Mouse (Mus musculus): Measurements from ENCODE around the gene Il2rb. TPM values are rescaled to one million over a fixed set of nuclear protein-coding genes. Genes with fewer than 3 reads are reported as not detected.
A peak's percentile ranks its signal among the peaks of the same experiment; 100 is the strongest.

Gene Il2rb
- polyA plus RNA-seq, 1 experiment from 2014 or later = 1.1 TPM

- H3K27me3 ChIP-seq (ENCODE audit: control insufficient read depth, insufficient read depth, low read depth, low read length) = peaks cover 21% of the 10 kb centered on the region
- H3K9me3 ChIP-seq (replicated peaks; ENCODE audit: control insufficient read depth, low read length) = no peaks in the 10 kb centered on the region
- peaks cover 5% of the 10 kb centered on the region; the same call in 1 of the 2 replicates for H3K4me1 ChIP-seq (ENCODE audit: control insufficient read depth, low read depth, low read length)
- ATAC-seq (ENCODE audit: low read depth) = no peak
- H3K36me3 ChIP-seq (ENCODE audit: control insufficient read depth, insufficient read depth) = no peaks in the 10 kb centered on the region
- no peak overlapping the region for H3K27ac ChIP-seq (ENCODE audit: low read length)
- WGBS (ENCODE audit: insufficient replicate concordance) = 46% methylated on average over 4 of the region's 4 CpGs
- H3K9ac ChIP-seq (ENCODE audit: low read depth, low read length) = no peak overlapping the region
- H3K4me3 ChIP-seq (ENCODE audit: low read depth, low read length) = no peak overlapping the region
- H3K4me2 ChIP-seq (ENCODE audit: low read depth, low read length) = no peak overlapping the region
These were observed 57.1 kb downstream of the Il2rb start for GRCm38 (mm10) chr15:78438018-78438394.

- H3K4me2 ChIP-seq (ENCODE audit: low read depth, low read length) = peak overlapping the region; percentile 13; the same call in 1 of the 2 replicates
- H3K9ac ChIP-seq (ENCODE audit: low read depth, low read length) = no peak overlapping the region
- no peak overlapping the region for H3K4me3 ChIP-seq (ENCODE audit: low read depth, low read length)
- ATAC-seq (ENCODE audit: low read depth) = 0 out of 2 replicates have a peak, but pooled peaks have one; percentile 6
- H3K27ac ChIP-seq (ENCODE audit: low read length) = no peak overlapping the region
- H3K9me3 ChIP-seq (replicated peaks; ENCODE audit: control insufficient read depth, low read length) = no peaks in the 10 kb centered on the region
- peaks cover 21% of the 10 kb centered on the region for H3K27me3 ChIP-seq (ENCODE audit: control insufficient read depth, insufficient read depth, low read depth, low read length)
- no peaks in the 10 kb centered on the region for H3K36me3 ChIP-seq (ENCODE audit: control insufficient read depth, insufficient read depth)
- H3K4me1 ChIP-seq (ENCODE audit: control insufficient read depth, low read depth, low read length) = peaks cover 5% of the 10 kb centered on the region; the same call in 1 of the 2 replicates
- WGBS (ENCODE audit: insufficient replicate concordance) = 38% methylated on average over 23 of the region's 23 CpGs
These were observed 57.6 kb downstream of the Il2rb start for GRCm38 (mm10) chr15:78437237-78438017.

GRCm38 (mm10) chr15:78436380-78437192 lies 58.5 kb downstream of the Il2rb start:
- WGBS (ENCODE audit: insufficient replicate concordance) = 20% methylated on average over 28 of the region's 32 CpGs
- Histone ChIP-seq H3K36me3 (ENCODE audit: control insufficient read depth, insufficient read depth) (no peaks in the 10 kb centered on the region), H3K27ac (ENCODE audit: low read length) (no peak overlapping the region), H3K4me2 (ENCODE audit: low read depth, low read length) (peak overlapping the region; percentile 29), H3K27me3 (ENCODE audit: control insufficient read depth, insufficient read depth, low read depth, low read length) (peaks cover 21% of the 10 kb centered on the region), H3K9me3 (replicated peaks; ENCODE audit: control insufficient read depth, low read length) (no peaks in the 10 kb centered on the region), H3K9ac (ENCODE audit: low read depth, low read length) (no peak overlapping the region), H3K4me3 (ENCODE audit: low read depth, low read length) (no peak overlapping the region), H3K4me1 (ENCODE audit: control insufficient read depth, low read depth, low read length) (peaks cover 5% of the 10 kb centered on the region; the same call in 1 of the 2 replicates)
- peak; percentile 57 for ATAC-seq (ENCODE audit: low read depth)

- Histone ChIP-seq H3K4me2 (ENCODE audit: low read depth, low read length) (no peak overlapping the region), H3K36me3 (ENCODE audit: control insufficient read depth, insufficient read depth) (no peaks in the 10 kb centered on the region), H3K4me3 (ENCODE audit: low read depth, low read length) (no peak overlapping the region), H3K9ac (ENCODE audit: low read depth, low read length) (no peak overlapping the region), H3K27ac (ENCODE audit: low read length) (no peak overlapping the region), H3K27me3 (ENCODE audit: control insufficient read depth, insufficient read depth, low read depth, low read length) (peaks cover 21% of the 10 kb centered on the region), H3K4me1 (ENCODE audit: control insufficient read depth, low read depth, low read length) (peaks cover 5% of the 10 kb centered on the region; the same call in 1 of the 2 replicates), H3K9me3 (replicated peaks; ENCODE audit: control insufficient read depth, low read length) (no peaks in the 10 kb centered on the region)
- ATAC-seq (ENCODE audit: low read depth) = no peak
- 72% methylated on average over 11 of the region's 11 CpGs for WGBS (ENCODE audit: insufficient replicate concordance)
These were observed 59.4 kb downstream of the Il2rb start for GRCm38 (mm10) chr15:78435681-78436080.

GRCm38 (mm10) chr15:78434896-78435520 lies 60.1 kb downstream of the Il2rb start:
- peaks cover 21% of the 10 kb centered on the region for H3K27me3 ChIP-seq (ENCODE audit: control insufficient read depth, insufficient read depth, low read depth, low read length)
- H3K4me2 ChIP-seq (ENCODE audit: low read depth, low read length) = no peak overlapping the region
- peaks cover 5% of the 10 kb centered on the region; the same call in 1 of the 2 replicates for H3K4me1 ChIP-seq (ENCODE audit: control insufficient read depth, low read depth, low read length)
- H3K27ac ChIP-seq (ENCODE audit: low read length) = no peak overlapping the region
- no peak for ATAC-seq (ENCODE audit: low read depth)
- H3K9me3 ChIP-seq (replicated peaks; ENCODE audit: control insufficient read depth, low read length) = no peaks in the 10 kb centered on the region
- no peak overlapping the region for H3K9ac ChIP-seq (ENCODE audit: low read depth, low read length)
- 24% methylated on average over 6 of the region's 6 CpGs for WGBS (ENCODE audit: insufficient replicate concordance)
- H3K4me3 ChIP-seq (ENCODE audit: low read depth, low read length) = no peak overlapping the region
- no peaks in the 10 kb centered on the region for H3K36me3 ChIP-seq (ENCODE audit: control insufficient read depth, insufficient read depth)

GRCm38 (mm10) chr15:78431541-78432121 lies 63.4 kb downstream of the Il2rb start:
- Histone ChIP-seq H3K9me3 (replicated peaks; ENCODE audit: control insufficient read depth, low read length) (no peaks in the 10 kb centered on the region), H3K27me3 (ENCODE audit: control insufficient read depth, insufficient read depth, low read depth, low read length) (peaks cover 39% of the 10 kb centered on the region), H3K36me3 (ENCODE audit: control insufficient read depth, insufficient read depth) (no peaks in the 10 kb centered on the region), H3K4me3 (ENCODE audit: low read depth, low read length) (no peak overlapping the region), H3K9ac (ENCODE audit: low read depth, low read length) (no peak overlapping the region), H3K4me2 (ENCODE audit: low read depth, low read length) (no peak overlapping the region), H3K4me1 (ENCODE audit: control insufficient read depth, low read depth, low read length) (peaks cover 1% of the 10 kb centered on the region; the same call in 1 of the 2 replicates), H3K27ac (ENCODE audit: low read length) (peak overlapping the region; percentile 42)
- peak; percentile 60 for ATAC-seq (ENCODE audit: low read depth)
- 50% methylated on average over 7 of the region's 7 CpGs for WGBS (ENCODE audit: insufficient replicate concordance)

- H3K9ac ChIP-seq (ENCODE audit: low read depth, low read length) = no peak overlapping the region
- H3K4me3 ChIP-seq (ENCODE audit: low read depth, low read length) = no peak overlapping the region
- H3K4me2 ChIP-seq (ENCODE audit: low read depth, low read length) = no peak overlapping the region
- H3K36me3 ChIP-seq (ENCODE audit: control insufficient read depth, insufficient read depth) = no peaks in the 10 kb centered on the region
- no peaks in the 10 kb centered on the region; the same call in 1 of the 2 replicates for H3K4me1 ChIP-seq (ENCODE audit: control insufficient read depth, low read depth, low read length)
- no peaks in the 10 kb centered on the region for H3K9me3 ChIP-seq (replicated peaks; ENCODE audit: control insufficient read depth, low read length)
- H3K27ac ChIP-seq (ENCODE audit: low read length) = no peak overlapping the region
- ATAC-seq (ENCODE audit: low read depth) = no peak
- H3K27me3 ChIP-seq (ENCODE audit: control insufficient read depth, insufficient read depth, low read depth, low read length) = peaks cover 35% of the 10 kb centered on the region
- 72% methylated on average over 10 of the region's 10 CpGs for WGBS (ENCODE audit: insufficient replicate concordance)
These were observed 64.2 kb downstream of the Il2rb start for GRCm38 (mm10) chr15:78430874-78431273.

- no peak for ATAC-seq (ENCODE audit: low read depth)
- Histone ChIP-seq H3K36me3 (ENCODE audit: control insufficient read depth, insufficient read depth) (no peaks in the 10 kb centered on the region), H3K9ac (ENCODE audit: low read depth, low read length) (no peak overlapping the region), H3K9me3 (replicated peaks; ENCODE audit: control insufficient read depth, low read length) (no peaks in the 10 kb centered on the region), H3K27ac (ENCODE audit: low read length) (0 out of 2 replicates have a peak overlapping the region, but pooled peaks have one; percentile 8), H3K4me2 (ENCODE audit: low read depth, low read length) (no peak overlapping the region), H3K4me1 (ENCODE audit: control insufficient read depth, low read depth, low read length) (no peaks in the 10 kb centered on the region; the same call in 1 of the 2 replicates), H3K4me3 (ENCODE audit: low read depth, low read length) (no peak overlapping the region), H3K27me3 (ENCODE audit: control insufficient read depth, insufficient read depth, low read depth, low read length) (peaks cover 39% of the 10 kb centered on the region)
- 49% methylated on average over 13 of the region's 13 CpGs for WGBS (ENCODE audit: insufficient replicate concordance)
These were observed 65.0 kb downstream of the Il2rb start for GRCm38 (mm10) chr15:78429871-78430622.

Measured in liver, embryonic 16.5 days (tissue).